Comparison of ENCODE assay signal across 17 mouse cellular contexts in genomic region chr5:146223786-146224185, GRCm38 (mm10). TPM values are rescaled to one million over a fixed set of nuclear protein-coding genes. Genes with fewer than 3 reads are reported as not detected.
DNase-seq lines count a peak whose midpoint lies in the region; ATAC-seq and TF ChIP-seq lines count a peak whose summit lies in the region.
"Had no signal": no experiment of that assay in that cellular context is flagged by ENCODE, and none has a peak within 500 bp of the region (broad histone marks: within the 10 kb centered on the region; RNA-seq: fewer than 3 reads in every experiment).

No protein-coding gene starts in this region.

- no peak for ATAC-seq in lung, embryonic 14.5 days (ENCODE audit: insufficient read depth)
- ATAC-seq in lung, postnatal 0 days = no peak
- ATAC-seq in liver, postnatal 0 days = no peak

- DNase-seq in cerebellum, postnatal 14 days = peak; percentile 45 to 51
- DNase-seq in cerebellum, adult 2 months = no peak
- peak; percentile 58 to 62 for DNase-seq in kidney, postnatal 25 days
- DNase-seq in kidney, postnatal 14 days = no peak
- peak; percentile 13 for DNase-seq in lung, embryonic 14.5 days
- DNase-seq in lung, postnatal 0 days (ENCODE audit: low spot score) = no peak
- DNase-seq in liver, postnatal 0 days = peak; percentile 49
- no peak for DNase-seq in spleen, postnatal 14 days (ENCODE audit: low spot score in 2 of 2)
- DNase-seq: heart, postnatal 36 days; spleen, adult 18-20 months had no signal

- H3K9ac ChIP-seq in lung, embryonic 14.5 days = no peak overlapping the region
- H3K9ac ChIP-seq in lung, postnatal 0 days (replicated peaks; ENCODE audit: low read depth) = no peak overlapping the region
- no peak overlapping the region; the same call in 1 of the 2 replicates for H3K9ac ChIP-seq in liver, postnatal 0 days (replicated peaks)
- H3K9ac ChIP-seq: limb, embryonic 15.5 days had no signal

- H3K27me3 ChIP-seq in cerebellum, adult 2 months (ENCODE audit: control insufficient read depth, insufficient read depth, low read length) = no peaks in the 10 kb centered on the region
- H3K27me3 ChIP-seq in lung, embryonic 14.5 days (ENCODE audit: insufficient read depth, low read length) = no peaks in the 10 kb centered on the region
- H3K27me3 ChIP-seq in lung, postnatal 0 days (replicated peaks; ENCODE audit: insufficient read depth, low read length) = no peaks in the 10 kb centered on the region
- no peaks in the 10 kb centered on the region for H3K27me3 ChIP-seq in liver, postnatal 0 days (ENCODE audit: insufficient read depth, low read length)
- H3K27me3 ChIP-seq: limb, embryonic 15.5 days had no signal

- TF ChIP-seq CTCF in cerebellum, adult 2 months (IDR thresholded peaks at IDR 0.05; ENCODE audit: borderline replicate concordance, insufficient read depth, low read depth, low read length) = no peak
- no peak for TF ChIP-seq CTCF in lung, embryonic 14.5 days (IDR thresholded peaks at IDR 0.05; ENCODE audit: low read depth)
- no peak for TF ChIP-seq CTCF in lung, postnatal 0 days (IDR thresholded peaks at IDR 0.05)
- TF ChIP-seq CTCF in liver, postnatal 0 days (IDR thresholded peaks at IDR 0.05; ENCODE audit: low read depth) = no peak

- peaks cover 10% of the 10 kb centered on the region for H3K36me3 ChIP-seq in lung, embryonic 14.5 days (ENCODE audit: insufficient read depth)
- no peaks in the 10 kb centered on the region for H3K36me3 ChIP-seq in lung, postnatal 0 days (ENCODE audit: insufficient read depth, low read length)
- no peaks in the 10 kb centered on the region for H3K36me3 ChIP-seq in liver, postnatal 0 days (replicated peaks; ENCODE audit: insufficient read depth, low read length)

- no peak overlapping the region for H3K4me3 ChIP-seq in cerebellum, adult 2 months (replicated peaks; ENCODE audit: insufficient read depth, low read depth, low read length)
- H3K4me3 ChIP-seq in lung, embryonic 14.5 days (ENCODE audit: low read depth, low read length) = no peak overlapping the region
- H3K4me3 ChIP-seq in lung, postnatal 0 days (ENCODE audit: low read depth, low read length) = no peak overlapping the region
- H3K4me3 ChIP-seq in liver, postnatal 0 days (ENCODE audit: low read depth, low read length) = 0 out of 2 replicates have a peak overlapping the region, but pooled peaks have one; percentile 13
- H3K4me3 ChIP-seq: erythroblast, embryonic 14.5 days; heart, embryonic 10.5 days; limb, embryonic 15.5 days; midbrain, embryonic 10.5 days had no signal

- WGBS in cerebellum, adult 2 months = 64% methylated on average over 5 of the region's 5 CpGs
- 69% methylated on average over 5 of the region's 5 CpGs for WGBS in lung, embryonic 14.5 days
- whole genome bisulfite sequencing in lung, postnatal 0 days = 66% methylated on average over 5 of the region's 5 CpGs
- WGBS in liver, postnatal 0 days (ENCODE audit: insufficient replicate concordance) = 71% methylated on average over 5 of the region's 5 CpGs

- no peaks in the 10 kb centered on the region for H3K4me1 ChIP-seq in cerebellum, adult 2 months (ENCODE audit: control insufficient read depth, insufficient read depth, low read length)
- H3K4me1 ChIP-seq in lung, embryonic 14.5 days (ENCODE audit: insufficient read depth) = 0 out of 2 replicates have a peak, but pooled peaks cover 2% of the 10 kb centered on the region
- peaks cover 6% of the 10 kb centered on the region; the same call in 1 of the 2 replicates for H3K4me1 ChIP-seq in lung, postnatal 0 days (ENCODE audit: insufficient read depth, low read depth, low read length)
- H3K4me1 ChIP-seq in liver, postnatal 0 days (ENCODE audit: insufficient read depth) = peaks cover 18% of the 10 kb centered on the region

- no peak overlapping the region for H3K27ac ChIP-seq in cerebellum, adult 2 months (ENCODE audit: insufficient read depth, low read length)
- H3K27ac ChIP-seq in lung, embryonic 14.5 days (ENCODE audit: low read depth) = no peak overlapping the region
- no peak overlapping the region for H3K27ac ChIP-seq in lung, postnatal 0 days (ENCODE audit: low read length)
- H3K27ac ChIP-seq in liver, postnatal 0 days (ENCODE audit: low read depth) = peak overlapping the region; percentile 51
- H3K27ac ChIP-seq: heart, embryonic 10.5 days; limb, embryonic 15.5 days; midbrain, embryonic 10.5 days had no signal

- TF ChIP-seq EP300 in lung, postnatal 0 days (IDR thresholded peaks at IDR 0.05) = no peak
- TF ChIP-seq EP300 in liver, postnatal 0 days (IDR thresholded peaks at IDR 0.05; ENCODE audit: low read depth) = no peak

- no peak overlapping the region for H3K4me2 ChIP-seq in lung, embryonic 14.5 days
- no peak overlapping the region for H3K4me2 ChIP-seq in lung, postnatal 0 days (replicated peaks; ENCODE audit: low read depth, low read length)
- H3K4me2 ChIP-seq in liver, postnatal 0 days (ENCODE audit: low read depth, low read length) = peak overlapping the region; percentile 26; the same call in 1 of the 2 replicates
- H3K4me2 ChIP-seq: limb, embryonic 15.5 days had no signal

- no peak for TF ChIP-seq POLR2A in cerebellum, adult 2 months (IDR thresholded peaks at IDR 0.05; ENCODE audit: borderline replicate concordance, insufficient read depth, low read length)

- no peaks in the 10 kb centered on the region for H3K9me3 ChIP-seq in lung, embryonic 14.5 days (ENCODE audit: low read depth, low read length)
- H3K9me3 ChIP-seq in lung, postnatal 0 days (ENCODE audit: low read length) = no peaks in the 10 kb centered on the region
- H3K9me3 ChIP-seq in liver, postnatal 0 days (ENCODE audit: low read length) = no peaks in the 10 kb centered on the region
- H3K9me3 ChIP-seq: G1E; heart, embryonic 10.5 days; limb, embryonic 15.5 days; midbrain, embryonic 10.5 days had no signal

RNA-seq across cellular contexts. Expression of gene Rnf6, which starts 2.4 kb away (rescaled TPM):
- polyA plus RNA-seq in cerebellum, adult 2 months (2012; rRNA removed) = 67.0 and 68.4 TPM in 2 replicates
- polyA plus RNA-seq in lung, embryonic 14.5 days (2014; fragmentation: Nextera tagmentation; extraction: Ambion mirVana) = 32.7 and 34.7 TPM in 2 replicates
- 42.6 and 44.9 TPM in 2 replicates for polyA plus RNA-seq in lung, postnatal 0 days (2015; fragmentation: Nextera tagmentation; extraction: Ambion mirVana)
- 21.4 and 21.9 TPM in 2 replicates for polyA plus RNA-seq in liver, postnatal 0 days (2015; fragmentation: Nextera tagmentation; extraction: Ambion mirVana)

RNA-seq across cellular contexts. Expression of gene Cdk8, which starts 7.2 kb away (rescaled TPM):
- 35.3 and 37.5 TPM in 2 replicates for polyA plus RNA-seq in cerebellum, adult 2 months (2012; rRNA removed)
- polyA plus RNA-seq in lung, embryonic 14.5 days (2014; fragmentation: Nextera tagmentation; extraction: Ambion mirVana) = 28.4 and 29.8 TPM in 2 replicates
- 12.1 and 12.4 TPM in 2 replicates for polyA plus RNA-seq in lung, postnatal 0 days (2015; fragmentation: Nextera tagmentation; extraction: Ambion mirVana)
- 11.4 and 12.0 TPM in 2 replicates for polyA plus RNA-seq in liver, postnatal 0 days (2015; fragmentation: Nextera tagmentation; extraction: Ambion mirVana)

RNA-seq across cellular contexts. Expression of gene 1700001J03Rik, which starts 38.7 kb away (rescaled TPM):
- 2.2 and 2.8 TPM in 2 replicates for polyA plus RNA-seq in cerebellum, adult 2 months (2012; rRNA removed)
- not detected in 2 replicates for polyA plus RNA-seq in lung, embryonic 14.5 days (2014; fragmentation: Nextera tagmentation; extraction: Ambion mirVana)
- polyA plus RNA-seq in lung, postnatal 0 days (2015; fragmentation: Nextera tagmentation; extraction: Ambion mirVana) = 0.36 TPM in 1 of 2 replicates, not detected in the other
- polyA plus RNA-seq in liver, postnatal 0 days (2015; fragmentation: Nextera tagmentation; extraction: Ambion mirVana) = not detected in 2 replicates
- polyA plus RNA-seq: C2C12; erythroblast, embryonic 14.5 days; G1E; heart, embryonic 10.5 days; limb, embryonic 15.5 days; midbrain, embryonic 10.5 days had no signal

RNA-seq across cellular contexts. Expression of gene Gm6309, which starts 53.3 kb away (rescaled TPM):
- not detected in 2 replicates for polyA plus RNA-seq in cerebellum, adult 2 months (2012; rRNA removed)
- polyA plus RNA-seq in lung, embryonic 14.5 days (2014; fragmentation: Nextera tagmentation; extraction: Ambion mirVana) = not detected in 2 replicates
- not detected in 2 replicates for polyA plus RNA-seq in lung, postnatal 0 days (2015; fragmentation: Nextera tagmentation; extraction: Ambion mirVana)
- polyA plus RNA-seq in liver, postnatal 0 days (2015; fragmentation: Nextera tagmentation; extraction: Ambion mirVana) = not detected in 2 replicates
- polyA plus RNA-seq: C2C12; cortical plate, adult 2 months; erythroblast, embryonic 14.5 days; G1E; heart, embryonic 10.5 days; limb, embryonic 15.5 days; midbrain, embryonic 10.5 days had no signal

Comparison
In these comparisons a context has a peak if more than half of its experiments do, and no peak if none do; other contexts are left out.
1. DNase-seq: peak in cerebellum, postnatal 14 days (2 of 2), kidney, postnatal 25 days (2 of 2), lung, embryonic 14.5 days (single experiment) and liver, postnatal 0 days (single experiment); none in cerebellum, adult 2 months (0 of 2), kidney, postnatal 14 days (single experiment), lung, postnatal 0 days (single experiment) and spleen, postnatal 14 days (0 of 2).